Mouse (Mus musculus) brain, adult 2 months (tissue): ENCODE results near the gene Fbxw7.
"Not testable (repeated sequence)": the region's sequence is repeated elsewhere in the genome, so short reads cannot be mapped to it uniquely, and the experiment has no call there.

Experiments
- DNase-seq: peaks from one replicate; pipeline ENCODE4 v3.0.0; 2011; ENCODE audit warnings: low read depth, low spot score

The Fbxw7 gene

DNA sequence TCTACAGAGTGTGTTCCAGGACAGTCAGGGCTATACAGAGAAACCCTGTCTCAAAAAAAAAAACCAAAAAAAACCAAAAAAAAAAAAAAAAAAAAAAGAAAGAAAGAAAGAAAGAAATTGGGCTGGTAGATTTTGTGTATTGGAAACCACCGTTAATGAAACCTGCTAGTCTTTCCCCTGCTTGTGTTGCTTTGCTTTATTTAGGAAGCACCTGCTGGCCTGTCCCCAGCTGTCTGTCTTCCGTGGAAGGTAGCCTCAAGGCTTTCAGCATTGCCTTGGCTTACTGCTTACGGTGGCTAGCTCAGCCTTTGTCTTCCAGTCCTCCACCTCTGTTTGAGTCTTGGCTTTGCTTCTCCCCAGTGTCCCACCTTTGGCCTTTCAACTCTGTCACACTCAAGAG, 11.9 kb downstream of the Fbxw7 start:
- DNase-seq: no peak

DNA sequence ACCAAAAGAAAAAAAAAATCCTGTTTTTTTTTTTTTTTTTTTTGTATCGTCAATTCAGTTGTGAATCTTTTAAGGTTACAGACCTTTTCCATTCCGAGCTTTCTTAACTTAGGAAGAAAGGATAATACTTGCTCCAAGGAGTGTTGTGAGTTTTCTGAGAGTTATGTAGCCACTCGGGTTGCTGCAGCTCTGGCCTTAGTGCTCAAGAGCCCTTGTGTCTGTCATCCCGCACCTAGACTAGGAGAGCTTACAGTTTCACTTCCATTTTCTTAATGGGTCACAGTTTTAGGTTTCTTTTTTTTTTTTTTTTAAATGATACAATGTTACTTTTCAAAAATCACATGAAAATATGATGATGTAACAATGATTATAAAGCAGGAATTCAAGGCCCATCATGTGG, 12.5 kb downstream of the Fbxw7 start:
- DNase-seq: no peak

DNA sequence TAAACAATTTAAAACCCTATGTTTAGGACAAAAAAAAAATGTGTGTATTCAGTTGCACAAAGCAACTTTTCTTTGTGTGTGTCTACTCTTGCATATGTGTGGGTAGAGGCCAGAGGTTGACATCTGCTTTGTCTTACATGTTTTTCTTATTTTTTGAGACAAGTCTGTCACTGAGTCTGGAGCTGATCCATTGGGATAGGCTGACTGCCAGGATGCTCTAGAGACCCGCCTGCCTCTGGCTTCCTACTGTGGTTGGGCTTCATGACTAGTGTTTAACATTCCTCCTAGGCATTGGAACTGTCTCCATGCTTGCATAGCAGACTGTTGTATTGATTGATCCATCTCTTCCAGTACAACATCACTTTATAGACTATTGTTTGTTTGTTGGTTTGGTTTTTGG, 14.3 kb downstream of the Fbxw7 start:
- DNase-seq: no peak

DNA sequence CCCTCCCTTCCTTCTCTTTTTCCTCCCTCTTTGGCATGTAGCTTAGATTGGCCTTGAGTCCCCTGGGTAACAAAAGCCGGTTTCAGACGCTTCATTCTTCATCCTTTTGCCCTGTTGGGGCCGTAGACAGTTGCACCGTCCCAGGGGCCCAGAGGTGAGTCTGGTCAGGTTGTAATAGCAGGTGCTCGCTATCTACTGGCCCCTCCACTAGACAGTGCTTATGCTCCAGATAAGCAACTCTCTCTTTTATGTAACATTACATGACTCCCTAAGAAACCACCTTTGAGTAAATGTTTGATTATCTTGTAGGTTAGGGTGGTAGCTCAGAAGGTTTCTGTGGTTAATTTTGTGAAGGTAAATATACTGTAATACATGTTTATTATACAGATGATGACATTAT, 21.0 kb downstream of the Fbxw7 start:
- no peak for DNase-seq

DNA sequence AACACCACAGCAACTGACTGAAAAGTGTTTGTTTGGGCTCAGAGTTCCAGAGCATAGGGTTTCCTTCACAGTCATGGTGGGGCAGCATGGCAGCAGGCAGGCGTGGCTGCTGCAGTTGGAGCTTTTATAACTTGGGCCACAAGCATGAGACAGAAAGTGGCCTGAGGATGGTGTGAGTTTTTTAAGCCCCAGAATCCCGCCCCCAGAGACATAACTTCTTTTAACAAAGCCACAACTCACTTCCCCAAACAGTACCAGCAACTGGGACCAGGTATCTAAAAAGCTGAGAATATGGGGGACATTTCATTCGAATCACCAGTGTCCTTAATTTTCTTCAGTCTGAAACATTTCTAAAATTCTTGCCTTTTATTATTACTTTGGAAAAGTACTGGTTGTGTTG, 22.9 kb downstream of the Fbxw7 start:
- no peak for DNase-seq

GRCm38 (mm10) chr3:84839499-84839898, 24.4 kb downstream of the Fbxw7 start:
- DNase-seq: no peak

GRCm38 (mm10) chr3:84841271-84841670, 26.2 kb downstream of the Fbxw7 start:
- no peak for DNase-seq

DNA sequence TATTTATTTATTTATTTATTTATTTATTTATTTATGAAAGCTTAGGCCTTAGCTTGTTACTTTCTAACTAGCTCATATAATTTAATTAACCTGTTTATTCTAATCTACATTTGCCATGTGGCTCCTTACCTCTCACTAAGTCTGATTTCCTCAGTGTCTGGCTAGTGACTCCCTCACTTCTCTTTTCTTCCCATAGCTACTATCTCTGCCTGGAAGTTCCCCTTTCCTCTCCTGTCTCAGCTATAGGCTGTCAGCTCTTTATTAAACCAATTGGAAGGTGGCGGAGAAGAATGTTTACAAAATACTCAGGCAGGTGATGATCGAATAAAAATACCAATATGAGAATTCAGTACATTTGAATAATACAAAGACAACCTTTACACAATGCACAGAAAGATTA, 27.7 kb downstream of the Fbxw7 start:
- DNase-seq: no peak

GRCm38 (mm10) chr3:84843594-84843993, 28.5 kb downstream of the Fbxw7 start:
- peak; percentile 88 for DNase-seq

- DNase-seq: no peak
These were observed 33.7 kb downstream of the Fbxw7 start for GRCm38 (mm10) chr3:84848798-84849197.

- no peak for DNase-seq
These were observed 35.4 kb downstream of the Fbxw7 start for GRCm38 (mm10) chr3:84850418-84850817.

- DNase-seq: no peak
These were observed 36.7 kb downstream of the Fbxw7 start for GRCm38 (mm10) chr3:84851801-84852200.

- no peak for DNase-seq
These were observed 37.8 kb downstream of the Fbxw7 start for GRCm38 (mm10) chr3:84852877-84853276.

- no peak for DNase-seq
These were observed 39.4 kb downstream of the Fbxw7 start for GRCm38 (mm10) chr3:84854440-84854839.

- DNase-seq: no peak
These were observed 45.6 kb downstream of the Fbxw7 start for GRCm38 (mm10) chr3:84860669-84861068.

DNA sequence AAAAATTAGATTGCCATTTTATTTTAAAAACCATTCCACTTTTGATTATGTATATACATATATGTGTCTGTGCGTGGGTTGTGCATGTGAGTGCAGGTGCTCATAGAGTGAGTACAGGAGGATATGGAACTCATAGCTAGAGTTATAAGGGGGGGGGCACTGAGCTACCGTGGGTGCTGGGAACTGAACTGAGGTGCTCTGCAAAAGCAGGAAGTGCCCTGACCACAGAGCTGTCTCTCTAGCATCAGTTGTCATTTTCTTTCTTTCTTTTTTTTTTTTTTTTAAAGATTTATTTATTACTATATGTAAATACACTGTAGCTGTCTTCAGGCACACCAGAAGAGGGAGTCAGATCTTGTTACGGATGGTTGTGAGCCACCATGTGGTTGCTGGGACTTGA, 46.7 kb downstream of the Fbxw7 start:
- not testable (repeated sequence) for DNase-seq

- no peak for DNase-seq
These were observed 50.6 kb downstream of the Fbxw7 start for GRCm38 (mm10) chr3:84865684-84866083.

GRCm38 (mm10) chr3:84866866-84867265, 51.8 kb downstream of the Fbxw7 start:
- DNase-seq: no peak

- peak; percentile 61 for DNase-seq
These were observed 52.4 kb downstream of the Fbxw7 start for GRCm38 (mm10) chr3:84867434-84867975.

DNA sequence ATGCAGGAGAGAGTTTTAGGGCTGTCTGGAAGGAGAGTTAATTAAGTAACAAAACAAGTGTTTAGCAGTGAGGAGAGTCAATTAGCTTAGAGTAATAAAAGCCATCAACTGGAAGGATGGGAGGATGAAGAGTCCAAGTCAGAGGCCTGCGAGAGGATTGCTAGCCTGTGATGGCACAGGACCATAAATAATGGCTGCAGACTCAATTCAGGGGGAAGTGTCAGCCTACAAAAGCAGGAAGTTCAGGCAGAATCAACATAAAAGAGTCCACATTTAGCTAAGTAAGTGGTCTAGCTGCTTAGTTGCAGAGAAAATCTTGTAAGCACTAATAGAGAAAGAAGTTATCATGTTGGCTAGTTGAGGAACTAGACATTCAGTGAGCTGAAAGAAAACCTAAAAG, 52.9 kb downstream of the Fbxw7 start:
- no peak for DNase-seq

DNA sequence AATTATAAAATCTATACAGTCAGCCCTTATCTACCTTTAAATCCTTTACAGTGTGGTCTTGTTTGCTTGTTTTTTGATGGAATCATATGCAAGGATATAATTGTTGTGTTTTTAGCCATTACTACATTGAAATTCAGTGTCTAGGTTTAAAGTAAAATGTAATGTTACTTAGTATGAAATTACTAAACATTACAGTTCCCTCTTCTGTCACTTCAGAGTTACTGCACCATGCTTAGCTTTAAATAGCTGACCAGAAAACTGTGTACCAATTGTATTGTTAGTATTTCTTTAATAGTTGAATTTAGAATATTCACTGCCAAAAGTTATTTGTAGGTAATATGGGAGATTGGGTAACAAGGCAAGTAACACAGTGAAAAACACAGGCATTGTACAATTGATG, 55.1 kb downstream of the Fbxw7 start:
- DNase-seq: no peak

- peak; percentile 27 for DNase-seq
These were observed 60.2 kb downstream of the Fbxw7 start for GRCm38 (mm10) chr3:84875306-84875705.

DNA sequence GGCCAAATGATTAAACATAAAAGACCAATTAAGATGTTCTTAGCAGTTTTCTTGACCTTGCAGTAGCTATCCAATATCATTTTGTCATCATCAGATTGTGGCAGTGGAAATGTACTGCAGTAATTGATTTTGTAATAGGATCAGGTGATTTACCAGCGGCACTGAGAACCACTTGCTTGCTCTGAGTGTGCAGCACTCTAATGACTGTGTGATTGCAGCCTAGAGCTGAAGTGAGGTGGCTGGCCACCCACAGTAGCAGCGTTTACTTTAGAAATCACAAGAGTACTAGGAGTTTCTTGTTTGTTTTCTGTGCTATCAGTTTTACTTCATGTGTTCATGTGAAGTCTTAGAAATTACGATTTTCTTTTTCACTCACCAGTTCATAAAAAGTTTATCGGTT, 61.1 kb downstream of the Fbxw7 start:
- DNase-seq: peak; percentile 16

DNA sequence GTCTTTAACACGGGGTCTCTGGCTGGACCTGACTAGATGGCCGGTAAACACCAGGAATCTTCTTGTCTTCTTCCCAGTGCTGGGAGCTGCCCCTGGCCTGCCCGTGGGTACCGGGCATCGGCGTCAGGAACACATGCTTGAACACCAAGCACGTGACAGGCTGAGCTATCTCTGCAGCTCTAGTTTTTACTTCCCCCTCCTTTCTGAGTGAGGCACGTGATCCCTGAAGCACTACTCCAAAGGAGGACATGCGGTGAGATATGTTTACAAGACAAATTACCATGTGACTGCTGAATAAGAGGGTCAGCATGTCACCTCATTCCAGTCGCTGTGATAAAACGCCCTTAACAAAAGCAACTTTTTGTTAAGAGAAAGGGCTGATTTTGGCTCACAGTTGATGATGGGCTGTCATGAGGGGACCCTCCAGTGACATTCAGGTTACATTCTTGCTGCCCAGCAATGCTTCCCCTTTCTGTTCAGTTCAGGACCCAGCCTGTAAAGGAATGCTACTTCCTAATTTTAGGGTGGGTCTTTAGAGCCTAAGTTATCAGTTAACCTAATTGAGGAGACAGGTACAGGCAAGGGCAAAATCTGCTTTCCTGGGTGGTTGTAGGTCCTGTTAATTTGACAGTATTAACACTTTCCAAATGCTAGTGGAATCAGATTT, 68.9 kb downstream of the Fbxw7 start:
- DNase-seq: peak; percentile 11
